Mouse (Mus musculus) frontal cortex, postnatal 14 days (tissue): ENCODE results near the gene Hnrnpd.

Experiments
- DNase-seq, 2 experiments: peaks; one replicate each; pipeline ENCODE4 v3.0.0; 2022; ENCODE audit warnings: low spot score in 2 of 2

Gene Hnrnpd

DNA sequence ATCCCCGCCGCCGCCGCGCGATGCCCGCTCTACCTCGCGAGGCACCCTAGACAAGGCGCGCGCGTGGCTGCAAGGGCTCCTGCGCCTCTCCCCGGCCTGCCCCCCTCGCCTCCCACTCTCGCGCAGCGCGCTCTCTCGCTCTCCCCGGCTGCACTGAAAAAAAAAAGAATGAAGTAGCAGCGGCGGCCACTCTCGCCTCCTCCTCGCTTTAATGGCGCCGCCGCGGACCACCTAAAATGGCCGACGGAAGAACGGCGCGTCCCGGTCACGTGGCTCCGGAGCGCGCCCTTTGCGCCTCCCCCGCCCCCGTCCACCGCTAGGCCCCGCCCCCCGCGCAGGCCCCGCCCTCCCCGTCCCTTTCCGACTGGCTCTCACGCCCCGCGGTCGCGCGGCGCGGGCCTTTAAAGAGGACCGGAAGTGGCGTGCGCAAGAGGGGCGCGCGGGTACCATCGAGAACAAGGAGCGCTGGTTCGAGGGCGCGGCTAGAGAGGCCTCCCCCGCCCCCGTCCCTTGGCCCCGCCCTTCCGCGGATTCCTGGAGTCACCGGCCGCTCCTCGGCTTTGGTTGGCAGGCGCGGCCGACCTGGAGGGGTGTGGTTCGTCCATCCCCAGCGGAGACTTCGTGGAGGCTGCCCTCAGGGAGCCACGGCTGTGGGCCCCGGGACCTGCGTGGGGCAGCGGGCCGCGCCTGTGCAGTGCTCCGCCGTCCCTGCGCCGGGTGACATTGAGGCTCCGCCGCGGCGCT lies at the start of gene Hnrnpd, which contains the start of gene 4930524J08Rik:
Gene Hnrnpd (minus strand): TSS at position 240 of the 744 bp plus-strand sequence.
Gene 4930524J08Rik (plus strand): TSS at position 363 of the 744 bp plus-strand sequence.
- peak; percentile 89 to 90 for DNase-seq

DNA sequence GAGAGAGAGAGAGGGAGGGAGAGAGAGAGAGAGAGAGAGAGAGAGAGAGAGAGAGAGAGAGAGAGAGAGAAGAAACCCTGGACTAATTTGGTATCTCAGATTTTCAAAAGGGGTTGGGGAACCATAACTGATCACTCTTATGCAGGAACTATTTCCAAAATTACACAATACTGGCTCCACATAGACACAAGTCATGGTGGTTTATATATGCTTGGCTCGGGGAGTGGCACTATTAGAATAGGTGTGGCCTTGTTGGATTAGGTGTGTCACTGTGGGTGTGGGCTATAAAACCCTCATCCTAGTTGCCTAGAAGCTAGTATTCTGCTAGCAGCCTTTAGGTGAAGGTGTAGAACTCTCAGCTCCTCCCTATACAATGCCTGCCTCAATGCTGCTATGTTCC lies 46.1 kb upstream of the Hnrnpd start:
- DNase-seq: no peak

DNA sequence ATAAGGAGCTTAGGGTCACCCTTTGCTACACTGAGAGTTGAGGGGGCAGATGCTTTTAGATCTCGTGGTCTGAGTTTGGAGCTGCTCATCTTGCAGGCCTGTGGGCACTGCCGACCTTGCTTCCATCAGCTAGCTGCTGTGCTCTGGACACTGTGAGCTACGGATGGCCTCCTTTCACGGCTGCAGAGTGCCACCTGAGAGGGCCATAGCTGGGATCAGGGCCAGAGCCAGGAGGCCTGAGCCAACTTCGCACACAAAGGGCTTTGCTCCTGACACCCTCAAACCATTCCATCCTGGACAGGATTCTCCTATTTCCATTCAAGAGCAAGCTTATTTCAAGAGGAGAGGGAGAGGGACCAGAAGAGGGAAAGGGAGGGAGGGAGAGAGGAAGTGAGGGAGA lies 45.7 kb upstream of the Hnrnpd start:
- DNase-seq: no peak

DNA sequence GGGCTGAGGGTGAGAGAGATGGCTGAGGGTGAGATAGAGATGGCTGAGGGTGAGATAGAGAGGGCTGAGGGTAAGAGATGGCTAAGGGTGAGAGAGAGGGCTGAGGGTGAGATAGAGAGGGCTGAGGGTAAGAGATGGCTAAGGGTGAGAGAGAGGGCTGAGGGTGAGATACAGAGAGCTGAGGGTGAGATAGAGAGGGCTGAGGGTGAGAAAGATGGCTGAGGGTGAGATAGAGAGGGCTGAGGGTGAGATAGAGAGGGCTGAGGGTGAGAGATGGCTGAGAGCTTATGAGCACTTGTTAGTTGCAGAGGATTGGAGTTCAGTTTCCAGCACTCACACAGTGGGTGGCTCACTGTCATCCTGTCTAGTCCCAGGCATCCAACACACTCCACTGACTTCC lies 41.4 kb upstream of the Hnrnpd start:
- no peak for DNase-seq

DNA sequence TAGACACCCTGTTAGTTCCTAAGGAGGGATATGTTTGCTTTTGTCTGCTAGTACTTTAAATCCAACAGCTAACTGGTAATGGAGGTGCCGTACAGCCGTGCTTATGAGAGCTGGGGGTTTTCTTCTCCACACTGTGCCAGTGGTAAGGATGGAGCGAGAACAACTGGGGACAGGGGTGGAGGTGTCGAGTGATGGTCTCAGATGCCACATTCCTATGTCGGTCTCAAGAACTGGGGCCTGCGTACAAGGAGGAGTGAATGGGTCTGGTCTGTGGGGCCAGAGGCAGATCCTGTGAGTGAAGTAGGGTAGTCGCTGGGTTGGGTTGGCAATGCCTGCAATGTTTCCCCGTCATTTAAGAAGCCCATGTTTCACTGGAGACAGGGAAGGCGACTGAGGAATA lies 33.9 kb upstream of the Hnrnpd start:
- DNase-seq: no peak

DNA sequence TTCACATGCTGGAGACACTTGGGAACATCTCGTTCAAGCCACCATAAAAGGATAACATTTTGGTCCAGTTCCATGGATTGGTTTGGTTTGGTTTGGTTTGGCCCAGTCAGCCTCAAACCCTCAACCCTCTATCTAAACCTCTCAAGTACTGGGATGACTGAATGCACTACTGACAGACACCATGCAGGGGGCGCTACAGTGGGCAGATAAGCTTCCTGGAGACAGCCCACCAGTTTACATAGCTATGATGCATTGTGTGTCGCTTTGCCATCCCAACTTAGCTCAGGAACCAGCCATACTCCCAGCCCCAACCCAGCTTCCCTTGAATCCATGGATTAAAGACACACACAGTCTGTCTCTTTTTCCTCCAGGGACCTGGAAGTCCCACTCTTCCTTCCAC lies 29.7 kb upstream of the Hnrnpd start:
- no peak for DNase-seq

DNA sequence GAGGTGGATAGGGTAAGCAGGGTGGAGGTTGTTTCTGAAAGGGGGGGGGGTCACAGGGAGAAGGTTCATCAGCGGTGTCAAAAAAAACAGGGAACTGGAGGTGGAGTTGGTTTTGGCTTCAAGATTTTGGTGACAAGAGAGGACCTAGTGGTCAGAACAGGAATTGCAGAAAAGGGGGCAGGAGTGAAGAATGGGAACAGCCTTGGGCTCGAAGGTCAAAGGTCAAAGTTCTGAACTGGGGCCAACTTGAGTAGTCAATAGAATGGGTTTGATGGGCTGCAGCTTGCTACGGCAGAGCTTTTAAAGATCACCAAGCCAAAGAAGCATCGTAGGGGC lies 28.3 kb upstream of the Hnrnpd start:
- DNase-seq: no peak

DNA sequence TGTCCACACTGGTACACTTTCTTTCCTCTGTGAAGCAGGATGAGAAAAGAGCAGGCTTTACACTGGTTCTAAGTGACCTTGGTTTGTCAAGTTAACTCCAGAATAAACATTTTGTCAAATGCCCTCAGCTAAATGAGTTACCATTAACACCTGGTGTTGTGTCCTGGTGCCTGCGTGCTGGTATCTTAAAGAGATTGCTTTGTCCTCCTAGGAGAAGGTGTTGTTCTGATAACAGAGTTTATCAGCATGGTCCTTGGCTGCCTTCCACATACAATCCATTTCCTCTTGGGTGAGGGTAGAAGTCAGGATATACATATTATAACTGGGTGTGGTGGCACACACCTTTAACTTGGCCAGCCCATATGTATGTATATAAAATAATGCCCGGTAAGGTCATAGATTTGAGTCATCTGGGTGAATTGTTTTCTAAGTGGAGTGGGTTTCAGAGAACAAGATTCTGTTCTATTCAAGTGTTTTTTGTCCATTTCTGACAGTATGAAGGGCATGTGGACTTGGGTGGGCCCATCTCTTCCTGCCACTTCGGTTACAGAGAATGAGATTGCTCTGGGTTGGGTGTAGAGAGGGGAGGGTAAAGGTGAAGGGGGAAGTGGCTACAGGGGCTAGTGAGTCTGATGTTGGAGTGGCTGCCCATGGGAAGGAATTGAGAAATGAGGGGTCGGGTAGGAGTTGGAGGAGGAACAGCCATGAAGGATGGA lies 27.7 kb upstream of the Hnrnpd start:
- DNase-seq: no peak

DNA sequence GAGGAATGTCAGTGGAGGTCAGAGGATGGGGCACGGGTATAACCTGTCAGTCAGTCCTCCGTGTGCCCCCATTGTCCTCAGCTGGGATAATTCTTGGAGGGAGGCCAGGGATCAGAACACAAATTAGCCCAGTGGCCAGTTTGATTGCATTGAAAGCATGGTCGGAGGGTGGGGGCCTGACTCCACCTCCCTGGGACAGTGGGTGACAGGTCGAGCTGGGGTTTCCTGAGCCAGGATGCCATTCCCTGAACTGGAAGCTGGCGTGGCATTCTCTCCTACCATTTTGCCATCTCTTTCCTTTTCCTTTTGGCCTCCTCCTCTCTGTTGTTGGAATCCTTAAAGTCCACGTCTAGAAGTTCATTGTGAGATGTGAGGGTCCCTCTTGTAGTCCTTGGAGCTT lies 27.2 kb upstream of the Hnrnpd start:
- DNase-seq: no peak

DNA sequence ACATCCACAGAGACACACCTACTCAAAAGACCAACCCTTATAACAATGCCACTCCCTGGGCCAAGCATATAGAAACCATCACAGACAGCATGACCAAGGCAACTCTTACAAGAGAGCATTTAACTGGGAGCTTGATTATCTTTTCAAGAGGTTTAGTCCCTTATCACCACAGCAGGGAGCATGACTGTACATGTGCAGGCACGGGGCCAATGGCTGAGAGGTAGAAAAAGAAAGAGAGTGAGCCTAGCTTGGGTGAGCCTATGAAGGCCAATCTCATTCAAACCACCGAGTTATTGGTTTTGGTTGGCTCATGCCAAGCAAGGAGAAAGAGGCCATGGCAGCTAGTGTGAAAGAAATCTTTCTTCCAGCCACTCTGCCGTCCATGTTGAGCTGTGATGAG lies 26.7 kb upstream of the Hnrnpd start:
- DNase-seq: no peak

DNA sequence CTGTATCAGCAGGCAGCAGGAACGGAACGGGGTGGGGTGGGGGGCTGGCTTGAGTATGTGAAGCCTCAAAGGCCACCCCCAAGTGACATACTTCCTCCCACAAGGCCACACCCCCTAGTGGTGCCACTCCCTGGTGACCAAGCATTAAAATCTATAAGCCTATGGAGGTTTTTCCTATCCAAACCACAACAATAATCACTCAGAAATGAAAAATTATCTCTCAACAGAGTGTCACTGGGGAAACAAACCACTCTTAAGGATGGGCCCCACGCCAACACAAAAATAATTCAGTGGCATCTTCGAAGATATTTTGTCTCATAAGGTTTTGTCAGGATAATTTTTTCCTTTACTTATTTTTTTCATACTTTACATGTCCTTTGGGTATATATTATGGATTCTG lies 25.2 kb upstream of the Hnrnpd start:
- DNase-seq: no peak

DNA sequence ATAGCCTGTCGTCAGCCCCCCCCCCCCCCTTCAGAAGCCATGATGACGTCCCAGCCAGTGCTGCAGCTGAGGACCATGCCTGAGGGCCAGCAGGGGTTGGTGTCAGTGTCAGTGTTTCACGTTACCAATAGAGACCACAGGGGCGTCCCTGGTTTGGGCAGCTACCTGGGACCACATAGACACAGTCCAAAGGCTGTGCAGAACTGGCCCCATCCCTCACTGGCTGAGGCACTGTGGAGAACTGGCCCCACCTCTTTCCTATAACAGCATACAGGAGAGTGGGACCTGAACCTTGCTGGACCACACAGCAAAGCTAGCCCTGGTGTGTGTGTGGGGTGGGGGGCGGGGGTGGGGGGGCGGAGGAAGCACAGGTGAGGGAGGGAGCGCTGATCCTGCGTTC lies 21.8 kb upstream of the Hnrnpd start:
- no peak for DNase-seq

DNA sequence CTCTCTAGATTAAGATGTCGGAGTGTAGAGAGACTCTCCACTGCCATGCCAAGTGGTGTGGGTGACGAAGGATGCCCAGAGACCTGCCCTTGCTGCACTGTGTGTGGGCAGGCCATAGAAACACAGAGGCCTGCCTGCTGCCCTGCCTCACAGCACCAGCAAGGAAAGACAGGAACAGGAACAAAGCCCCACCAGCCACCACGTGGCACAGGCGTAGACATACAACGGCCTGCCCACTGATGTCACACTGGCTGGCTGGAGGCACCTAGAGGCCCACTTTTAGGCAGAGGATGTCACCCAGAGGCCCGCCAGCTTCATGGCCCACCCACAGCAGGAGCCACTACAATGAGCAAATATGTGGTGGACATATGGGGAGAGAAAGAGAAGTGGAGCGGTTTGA lies 21.3 kb upstream of the Hnrnpd start:
- DNase-seq: no peak

DNA sequence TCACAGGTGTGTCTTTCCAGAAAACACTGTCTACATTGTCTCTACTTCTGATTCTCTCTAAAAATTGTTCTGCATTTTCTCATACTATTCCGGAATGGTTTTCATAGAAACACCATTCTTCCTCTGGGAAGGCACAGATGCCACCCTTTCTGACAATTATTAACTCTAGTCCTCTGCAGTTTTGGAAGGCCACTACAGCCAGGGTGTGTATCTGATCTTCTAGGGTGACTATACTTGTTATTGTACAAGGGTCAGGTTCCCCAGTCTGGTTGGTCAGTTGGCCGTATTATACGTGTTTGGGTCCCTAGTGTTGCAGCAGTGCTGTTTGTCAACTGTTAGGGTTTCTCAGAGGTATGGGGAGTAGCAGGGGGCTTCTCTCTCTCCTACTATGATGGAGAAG lies 15.9 kb upstream of the Hnrnpd start:
- no peak for DNase-seq

DNA sequence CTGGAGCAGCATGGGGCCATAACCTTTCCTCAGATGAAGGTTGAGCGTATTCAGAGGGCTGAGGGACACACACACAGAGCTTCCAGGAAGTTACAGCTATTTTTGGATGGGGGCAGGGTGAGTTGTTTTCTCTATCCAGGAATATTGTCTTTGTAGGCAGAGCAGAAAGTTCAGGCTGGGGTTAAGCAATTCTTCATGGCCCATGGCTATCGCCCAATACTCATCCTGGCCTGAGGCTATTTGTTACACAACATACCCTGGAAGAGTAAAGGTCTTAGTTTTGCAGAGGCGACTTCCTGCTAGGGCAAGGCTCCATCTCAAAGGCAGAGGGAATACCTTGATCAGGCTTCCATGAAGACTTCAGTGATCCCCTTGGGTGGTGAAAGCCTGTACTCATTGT lies 15.4 kb upstream of the Hnrnpd start:
- no peak for DNase-seq

DNA sequence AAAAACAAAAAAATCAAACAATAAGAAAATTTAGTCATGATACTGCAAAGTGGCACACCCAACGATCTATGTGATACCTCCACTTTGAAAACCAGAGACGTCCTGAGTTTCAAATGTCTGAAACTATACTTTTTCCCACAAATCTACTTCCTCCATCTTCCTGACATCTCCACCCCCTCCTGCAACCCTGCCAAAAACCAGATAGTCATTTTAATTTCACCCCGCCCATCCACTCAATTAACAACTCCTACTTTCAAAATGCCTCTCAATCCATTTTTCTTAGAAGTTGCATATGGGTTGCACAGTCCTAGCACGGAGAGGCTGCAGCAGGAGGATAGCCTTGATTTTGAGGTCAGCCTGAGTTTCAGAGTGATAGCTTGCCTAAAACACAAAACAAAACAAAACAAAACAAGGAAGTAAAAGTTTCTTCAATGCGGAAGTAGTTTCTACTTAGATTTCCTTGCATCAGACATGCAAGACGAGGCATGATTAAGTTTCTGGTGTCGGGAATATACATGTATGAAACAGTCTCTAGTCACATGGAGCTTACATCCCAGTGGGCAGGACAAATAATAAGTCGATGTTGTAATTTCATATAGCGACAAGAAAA lies 4.8 kb upstream of the Hnrnpd start:
- no peak for DNase-seq

DNA sequence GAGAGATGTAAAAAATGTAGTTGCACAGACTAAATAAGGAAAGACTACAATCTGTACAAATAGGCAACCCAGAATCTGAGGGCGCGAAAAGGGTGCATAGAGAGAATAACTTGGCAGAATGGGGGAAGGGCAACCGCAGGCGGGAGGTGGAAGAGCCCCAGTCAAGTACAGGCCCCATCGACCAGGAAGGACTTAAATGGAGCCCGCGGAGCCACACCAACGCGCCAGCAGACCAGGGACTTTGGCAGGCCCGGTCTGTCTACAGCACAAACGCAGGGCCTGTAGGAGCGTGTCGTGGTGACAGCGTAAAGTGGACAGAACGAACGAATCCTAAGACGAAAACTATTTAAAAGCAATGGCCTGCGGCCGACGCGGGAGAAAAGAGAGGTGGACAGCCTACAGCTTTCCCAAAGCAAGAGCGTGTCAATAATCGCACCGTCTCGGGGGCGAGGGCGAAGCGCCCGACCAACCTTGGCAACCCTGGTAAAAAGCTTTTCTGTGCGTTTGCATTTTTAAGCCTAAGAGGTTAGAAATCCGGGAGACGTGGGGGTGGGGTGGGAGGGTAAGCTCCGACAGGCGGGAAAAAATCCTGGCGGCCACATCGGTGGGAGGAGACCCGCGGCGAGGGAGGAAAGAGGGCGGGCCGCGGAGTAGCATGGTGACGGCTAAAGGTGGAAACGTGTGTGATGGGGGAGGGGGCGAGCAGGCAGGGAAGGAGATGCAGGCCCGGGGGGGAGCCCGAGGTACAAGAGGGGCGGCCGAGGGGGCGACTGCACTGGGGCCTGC lies 1.0 kb downstream of the Hnrnpd start:
- peak; percentile 56 to 59 for DNase-seq

DNA sequence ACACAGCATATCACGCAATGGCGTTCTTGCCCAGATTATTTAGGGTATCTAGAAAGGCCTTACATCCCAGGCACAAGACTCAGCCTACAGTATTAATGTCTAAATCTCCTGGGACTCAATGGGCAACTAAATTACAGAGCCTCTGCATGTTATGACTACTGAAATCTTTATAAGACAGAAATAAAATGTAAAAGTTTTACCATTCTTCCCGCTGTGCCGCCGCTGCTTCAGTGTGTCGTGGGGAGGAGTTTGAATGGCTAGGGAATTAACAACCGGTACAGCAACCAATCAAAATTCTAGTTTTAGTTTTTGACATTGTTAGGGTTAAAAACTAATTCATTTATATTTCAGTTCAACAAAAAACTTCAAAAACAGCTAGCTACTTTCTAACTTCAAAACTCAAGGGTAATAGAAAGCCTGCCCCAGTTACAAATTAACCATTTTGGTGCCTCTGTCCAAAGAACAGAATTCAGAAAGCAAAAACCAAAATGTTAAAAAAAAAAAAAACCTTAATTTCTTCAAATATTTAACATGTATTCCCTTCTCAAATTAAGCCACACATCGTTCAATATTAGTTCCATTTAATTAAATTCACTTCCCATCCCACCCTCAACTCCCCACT lies 2.3 kb downstream of the Hnrnpd start:
- DNase-seq: no peak

DNA sequence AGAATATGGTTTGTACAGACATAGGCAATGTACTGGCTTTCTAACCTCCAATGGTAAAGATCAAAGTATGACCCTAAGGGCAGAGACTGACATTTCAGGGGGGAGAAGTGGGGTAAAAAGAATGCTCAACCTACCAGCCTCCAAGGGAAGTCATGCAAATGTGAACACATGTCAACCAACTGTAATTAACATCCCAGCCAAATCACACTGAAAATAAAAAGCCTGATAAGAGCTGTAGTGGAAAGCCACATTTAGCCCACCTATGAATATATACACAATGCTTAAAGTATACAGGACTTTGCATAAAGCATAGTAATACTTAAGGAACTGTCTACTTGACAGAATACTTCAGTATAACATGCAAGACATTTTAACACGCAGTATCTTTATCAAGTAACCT lies 3.0 kb downstream of the Hnrnpd start:
- DNase-seq: no peak

DNA sequence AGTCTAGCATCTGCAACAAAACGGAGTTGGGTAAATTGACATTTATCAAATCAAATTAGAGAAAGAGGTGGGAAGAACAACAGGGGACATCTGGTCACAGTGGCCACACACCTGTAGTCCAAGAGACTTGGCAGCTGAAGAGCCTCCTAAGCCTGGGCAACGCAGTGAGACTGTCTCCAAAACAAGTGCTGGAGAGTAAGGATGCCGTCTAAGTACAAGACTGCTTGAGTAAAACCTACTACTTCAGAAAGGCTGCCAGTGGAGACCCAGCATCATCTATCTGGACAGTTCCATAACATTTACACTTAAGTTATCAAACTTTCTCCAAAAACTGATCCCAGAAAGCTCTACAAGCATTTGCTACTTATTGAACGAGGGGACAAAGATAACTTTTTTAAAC lies 3.7 kb downstream of the Hnrnpd start:
- DNase-seq: no peak

DNA sequence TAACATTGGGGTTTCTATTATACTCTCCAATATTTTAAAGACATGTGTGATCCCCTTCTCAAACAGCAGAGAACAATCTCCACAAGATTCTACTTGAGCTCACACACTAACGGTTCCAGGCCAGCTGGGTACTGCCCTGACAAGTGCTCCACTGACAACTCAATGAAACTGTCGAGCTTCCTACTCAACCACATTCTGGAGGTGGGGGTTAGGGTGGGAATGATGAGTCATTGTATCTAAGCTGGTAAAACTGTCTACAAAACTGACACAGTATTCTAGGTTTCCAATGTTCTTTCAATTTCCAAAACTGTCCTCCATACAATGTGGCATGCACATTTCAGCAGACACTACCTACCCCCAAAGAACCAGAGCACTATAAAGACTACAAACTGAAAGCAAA lies 4.8 kb downstream of the Hnrnpd start:
- DNase-seq: no peak

DNA sequence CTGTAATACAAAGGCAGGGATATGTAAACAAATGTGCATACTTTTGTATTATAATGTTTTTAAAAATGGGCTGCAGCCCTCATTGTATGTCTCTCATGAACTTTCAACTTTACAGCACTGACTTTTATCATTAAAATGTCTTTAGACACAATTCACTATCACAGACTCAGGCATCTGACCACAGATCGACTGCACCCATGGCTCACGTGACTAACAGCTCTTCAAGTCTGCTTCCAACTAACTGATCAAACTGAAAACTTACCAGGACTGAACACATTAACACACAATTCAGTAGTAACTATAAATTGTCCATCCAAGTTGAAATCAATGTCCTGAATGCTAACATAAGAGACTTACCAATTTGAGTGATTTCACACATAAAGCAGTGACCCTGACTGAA lies 18.8 kb downstream of the Hnrnpd start:
- DNase-seq: no peak
